Mouse (Mus musculus): ENCODE data around the gene AI837181. TPM values are rescaled to one million over a fixed set of nuclear protein-coding genes. Genes with fewer than 3 reads are reported as not detected.
"Not testable (repeated sequence)": the region's sequence is repeated elsewhere in the genome, so short reads cannot be mapped to it uniquely, and the experiment has no call there.

AI837181 gene
- polyA plus RNA-seq, 1 experiment from 2014 or later = 69.7 TPM

DNA sequence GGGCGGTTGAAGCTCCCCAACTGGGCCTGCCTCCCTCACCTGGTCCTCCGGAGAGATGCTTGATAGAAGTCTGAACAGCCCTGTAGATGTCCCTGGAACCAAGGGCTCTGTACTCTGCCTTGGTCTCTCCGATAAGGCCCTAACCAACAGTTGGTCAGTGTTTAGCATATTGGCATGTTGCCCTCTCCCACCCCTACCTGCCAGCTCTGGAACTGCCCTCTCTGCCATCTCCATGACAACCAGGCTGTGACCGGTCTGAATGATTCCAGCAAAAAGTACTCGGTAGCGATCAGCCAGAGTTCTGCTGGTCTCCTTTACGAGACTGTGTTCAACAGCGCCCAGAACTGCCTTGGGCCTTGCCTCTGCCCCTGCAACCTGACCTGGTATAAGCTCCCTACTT is 22.7 kb upstream of the AI837181 start, which contains the start of gene Tsga10ip:
Tsga10ip (minus strand) TSS at position 234 of the 400 bp plus-strand sequence.
- Histone ChIP-seq H3K36me3 (no peaks in the 10 kb centered on the region), H3K27ac (no peak within 1 kb of the TSS), H3K27me3 (no peaks in the 10 kb centered on the region), H3K9me3 (no peaks in the 10 kb centered on the region), H3K9ac (peak within 1 kb of the TSS; percentile 36; the same call in 1 of the 2 replicates), H3K4me3 (no peak within 1 kb of the TSS), H3K4me1 (replicated peaks) (peaks cover 7% of the 10 kb centered on the region), H3K4me2 (no peak within 1 kb of the TSS)
- ATAC-seq (ENCODE audit: low FRiP score) = no peak
- WGBS = 76% methylated on average over 8 of the region's 8 CpGs

GRCm38 (mm10) chr19:5405924-5406323 is 19.0 kb upstream of the AI837181 start:
- peaks cover 19% of the 10 kb centered on the region for H3K4me1 ChIP-seq (replicated peaks)
- peak overlapping the region; percentile 63 for H3K9ac ChIP-seq
- H3K36me3 ChIP-seq = no peaks in the 10 kb centered on the region
- WGBS = 30% methylated on average over 7 of the region's 7 CpGs
- no peaks in the 10 kb centered on the region for H3K27me3 ChIP-seq
- no peaks in the 10 kb centered on the region for H3K9me3 ChIP-seq
- H3K4me3 ChIP-seq = peak overlapping the region; percentile 35
- no peak for ATAC-seq (ENCODE audit: low FRiP score)
- peak overlapping the region; percentile 59 for H3K4me2 ChIP-seq
- peak overlapping the region; percentile 60; the same call in 1 of the 2 replicates for H3K27ac ChIP-seq

GRCm38 (mm10) chr19:5406531-5407126 is 18.3 kb upstream of the AI837181 start:
- not testable (repeated sequence) for H3K27me3 ChIP-seq, H3K36me3 ChIP-seq, H3K9me3 ChIP-seq
- Histone ChIP-seq H3K4me3 (peak overlapping the region; percentile 61), H3K4me2 (peak overlapping the region; percentile 73), H3K27ac (peak overlapping the region; percentile 89), H3K9ac (peak overlapping the region; percentile 85), H3K4me1 (replicated peaks) (peaks cover 19% of the 10 kb centered on the region)
- WGBS = 12% methylated on average over 24 of the region's 25 CpGs
- peak; percentile 90 for ATAC-seq (ENCODE audit: low FRiP score)

DNA sequence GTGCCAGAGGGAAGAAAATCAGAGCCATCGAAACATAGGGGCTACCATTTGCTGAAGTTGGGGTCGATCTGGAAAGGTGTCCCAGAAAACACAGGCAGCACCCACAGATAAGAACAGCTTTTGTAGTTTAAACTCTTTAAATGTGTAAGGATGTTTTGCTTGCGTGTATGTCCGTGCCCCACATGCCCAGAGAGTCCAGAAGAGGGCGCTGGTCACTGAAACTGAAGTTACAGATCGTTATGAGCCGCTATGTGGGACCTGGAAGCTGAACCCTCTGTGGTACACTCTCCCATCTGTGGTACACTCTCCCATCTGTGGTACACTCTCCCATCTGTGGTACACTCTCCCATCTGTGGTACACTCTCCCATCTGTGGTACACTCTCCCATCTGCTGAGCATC is 17.8 kb upstream of the AI837181 start:
- Histone ChIP-seq H3K4me3 (peak overlapping the region; percentile 61), H3K27me3 (no peaks in the 10 kb centered on the region), H3K4me1 (replicated peaks) (peaks cover 19% of the 10 kb centered on the region), H3K27ac (peak overlapping the region; percentile 89), H3K9me3 (no peaks in the 10 kb centered on the region), H3K9ac (peak overlapping the region; percentile 85), H3K36me3 (no peaks in the 10 kb centered on the region), H3K4me2 (peak overlapping the region; percentile 73)
- peak; percentile 68 for ATAC-seq (ENCODE audit: low FRiP score)
- WGBS = 26% methylated on average over 7 of the region's 7 CpGs

DNA sequence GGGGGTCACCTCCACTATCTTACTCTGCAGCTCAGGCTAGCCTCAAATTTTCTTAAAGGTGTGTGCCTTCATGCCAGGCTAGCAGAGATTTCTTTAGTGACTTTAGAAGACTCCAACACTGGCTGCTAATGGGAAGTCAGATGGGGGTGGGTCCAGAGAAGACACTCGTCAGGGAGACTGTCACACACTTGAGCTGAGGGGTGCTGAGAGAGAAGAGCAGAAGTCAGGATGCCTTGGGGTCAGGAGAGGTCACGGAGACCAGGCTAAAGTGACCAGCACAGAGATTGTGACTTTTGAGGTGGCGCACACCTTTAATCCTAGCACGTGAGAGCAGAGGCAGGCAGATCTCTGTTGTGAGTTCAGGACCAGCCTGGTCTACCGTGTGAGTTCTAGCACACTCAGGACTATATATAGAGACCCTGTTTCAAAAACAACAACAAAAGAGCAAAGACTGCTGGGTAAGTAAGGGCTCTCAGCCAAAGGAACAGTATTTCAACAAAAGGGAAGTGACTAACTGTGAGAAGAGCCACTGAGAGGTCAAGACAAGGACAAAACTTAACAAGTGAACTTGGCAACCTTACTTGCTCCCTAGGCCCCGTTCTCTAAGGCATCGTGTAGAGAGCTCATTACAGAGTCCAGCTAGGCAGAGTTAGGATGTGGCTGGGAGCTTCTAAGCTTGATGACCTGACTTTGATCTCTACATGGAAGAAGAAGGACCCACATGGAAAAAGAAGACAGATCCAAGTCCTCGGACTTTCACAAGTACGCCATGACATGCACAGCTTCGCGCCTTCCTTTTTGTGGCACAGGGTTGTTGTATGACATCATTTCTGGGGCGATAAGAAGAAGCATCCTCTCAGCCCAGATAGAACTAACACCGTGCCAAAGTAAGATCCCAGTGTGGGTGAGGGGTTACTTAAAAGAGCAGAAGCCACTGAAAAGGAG is 16.6 kb upstream of the AI837181 start:
- Histone ChIP-seq H3K36me3 (no peaks in the 10 kb centered on the region), H3K4me2 (peak overlapping the region; percentile 73), H3K27ac (no peak overlapping the region), H3K4me1 (replicated peaks) (peaks cover 19% of the 10 kb centered on the region), H3K27me3 (no peaks in the 10 kb centered on the region), H3K4me3 (no peak overlapping the region), H3K9me3 (no peaks in the 10 kb centered on the region), H3K9ac (peak overlapping the region; percentile 85; the same call in 1 of the 2 replicates)
- ATAC-seq (ENCODE audit: low FRiP score) = no peak
- 89% methylated on average over 13 of the region's 13 CpGs for WGBS

DNA sequence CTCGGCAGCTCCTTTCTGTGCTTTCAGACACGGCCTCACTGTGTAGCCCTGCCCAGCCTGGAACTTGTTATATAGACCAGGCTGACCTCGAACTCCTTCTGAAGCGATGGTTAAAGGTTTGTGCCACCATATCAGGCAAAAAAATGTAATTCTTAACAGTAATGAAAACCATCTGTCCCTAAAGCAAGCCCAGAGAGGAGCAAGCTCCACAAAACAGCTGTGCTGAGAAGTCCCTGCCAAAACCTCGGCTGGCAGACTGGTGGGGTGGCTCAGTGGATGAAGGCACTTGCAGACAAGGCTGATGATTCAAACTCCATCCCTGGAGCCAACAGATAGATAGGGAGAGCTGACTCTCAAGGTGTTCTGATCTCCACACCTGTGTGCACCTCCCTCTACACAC is 15.9 kb upstream of the AI837181 start:
- no peak for ATAC-seq (ENCODE audit: low FRiP score)
- WGBS = 84% methylated on average over 5 of the region's 5 CpGs
- Histone ChIP-seq H3K9ac (no peak overlapping the region), H3K4me3 (no peak overlapping the region), H3K4me1 (replicated peaks) (peaks cover 19% of the 10 kb centered on the region), H3K27ac (no peak overlapping the region), H3K36me3 (no peaks in the 10 kb centered on the region), H3K4me2 (no peak overlapping the region), H3K9me3 (no peaks in the 10 kb centered on the region), H3K27me3 (no peaks in the 10 kb centered on the region)

DNA sequence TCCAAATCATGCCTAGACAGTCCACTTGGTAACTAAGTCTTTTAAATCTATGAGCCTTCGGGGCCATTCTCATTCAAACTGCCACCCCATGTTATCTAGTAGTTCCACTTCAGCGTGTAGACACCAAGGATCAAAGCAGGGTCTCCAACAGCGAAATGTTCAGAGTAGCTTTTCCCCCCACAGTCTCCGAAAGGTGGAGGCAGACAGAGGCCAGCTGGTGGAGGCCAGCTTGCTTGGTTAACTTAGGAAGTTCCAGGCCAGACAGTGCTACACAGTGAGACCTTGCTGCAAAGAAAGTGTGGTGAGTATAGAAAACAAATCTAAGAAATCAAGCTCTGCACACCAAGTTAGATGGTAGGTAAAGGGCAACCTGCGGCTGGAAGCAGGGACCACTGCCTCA is 14.3 kb upstream of the AI837181 start:
- H3K4me1 ChIP-seq (replicated peaks) = peaks cover 18% of the 10 kb centered on the region
- no peak overlapping the region for H3K4me2 ChIP-seq
- H3K9me3 ChIP-seq = no peaks in the 10 kb centered on the region
- no peak overlapping the region for H3K27ac ChIP-seq
- no peaks in the 10 kb centered on the region for H3K27me3 ChIP-seq
- WGBS = 89% methylated on average over 5 of the region's 5 CpGs
- no peak for ATAC-seq (ENCODE audit: low FRiP score)
- H3K9ac ChIP-seq = no peak overlapping the region
- H3K4me3 ChIP-seq = no peak overlapping the region
- H3K36me3 ChIP-seq = no peaks in the 10 kb centered on the region

- H3K27ac ChIP-seq = no peak overlapping the region
- H3K9me3 ChIP-seq = no peaks in the 10 kb centered on the region
- H3K9ac ChIP-seq = no peak overlapping the region
- 72% methylated on average over 5 of the region's 5 CpGs for WGBS
- H3K4me2 ChIP-seq = no peak overlapping the region
- H3K27me3 ChIP-seq = no peaks in the 10 kb centered on the region
- H3K4me3 ChIP-seq = no peak overlapping the region
- no peak for ATAC-seq (ENCODE audit: low FRiP score)
- no peaks in the 10 kb centered on the region for H3K36me3 ChIP-seq
- H3K4me1 ChIP-seq (replicated peaks) = peaks cover 14% of the 10 kb centered on the region
Measured at GRCm38 (mm10) chr19:5411961-5412360, 13.0 kb upstream of the AI837181 start.

GRCm38 (mm10) chr19:5413840-5414239 is 11.1 kb upstream of the AI837181 start:
- Histone ChIP-seq H3K4me3 (no peak overlapping the region), H3K27me3 (no peaks in the 10 kb centered on the region), H3K4me2 (no peak overlapping the region), H3K27ac (no peak overlapping the region), H3K9me3 (no peaks in the 10 kb centered on the region), H3K9ac (no peak overlapping the region), H3K4me1 (replicated peaks) (no peaks in the 10 kb centered on the region), H3K36me3 (peaks cover 11% of the 10 kb centered on the region; the same call in 1 of the 2 replicates)
- no peak for ATAC-seq (ENCODE audit: low FRiP score)
- 72% methylated on average over 4 of the region's 4 CpGs for WGBS

DNA sequence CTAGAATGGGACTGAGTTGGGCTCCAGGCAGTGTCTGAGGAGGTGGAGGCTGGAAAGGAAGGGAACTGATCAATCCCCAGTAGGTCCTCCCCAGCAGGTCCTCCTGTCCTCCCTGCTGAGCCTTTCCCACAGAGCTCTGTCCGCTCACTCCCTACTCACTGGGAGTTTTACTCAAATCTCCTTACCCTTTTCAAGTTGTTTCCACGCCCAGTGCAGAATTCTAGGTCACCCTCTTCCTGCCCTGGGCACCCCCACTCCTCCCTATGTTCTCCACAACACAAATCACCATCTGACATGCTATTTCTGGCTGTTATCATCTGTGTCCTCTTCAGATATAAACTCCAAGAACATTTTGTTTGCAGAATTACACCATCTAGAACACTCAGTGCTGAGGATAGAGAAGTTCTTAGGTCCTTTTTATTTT is 10.4 kb upstream of the AI837181 start:
- H3K27ac ChIP-seq = no peak overlapping the region
- 69% methylated on average over 2 of the region's 2 CpGs for WGBS
- no peaks in the 10 kb centered on the region for H3K9me3 ChIP-seq
- ATAC-seq (ENCODE audit: low FRiP score) = no peak
- H3K4me3 ChIP-seq = no peak overlapping the region
- H3K36me3 ChIP-seq = peaks cover 13% of the 10 kb centered on the region
- H3K9ac ChIP-seq = no peak overlapping the region
- no peaks in the 10 kb centered on the region for H3K4me1 ChIP-seq (replicated peaks)
- no peaks in the 10 kb centered on the region for H3K27me3 ChIP-seq
- no peak overlapping the region for H3K4me2 ChIP-seq

GRCm38 (mm10) chr19:5418750-5419466 is 6.0 kb upstream of the AI837181 start:
- H3K9ac ChIP-seq = no peak overlapping the region
- no peaks in the 10 kb centered on the region for H3K9me3 ChIP-seq
- no peak overlapping the region for H3K27ac ChIP-seq
- no peak overlapping the region for H3K4me2 ChIP-seq
- no peak overlapping the region for H3K4me3 ChIP-seq
- H3K4me1 ChIP-seq (replicated peaks) = peaks cover 29% of the 10 kb centered on the region
- H3K36me3 ChIP-seq = peaks cover 44% of the 10 kb centered on the region
- WGBS = 94% methylated on average over 8 of the region's 8 CpGs
- no peak for ATAC-seq (ENCODE audit: low FRiP score)
- H3K27me3 ChIP-seq = no peaks in the 10 kb centered on the region

DNA sequence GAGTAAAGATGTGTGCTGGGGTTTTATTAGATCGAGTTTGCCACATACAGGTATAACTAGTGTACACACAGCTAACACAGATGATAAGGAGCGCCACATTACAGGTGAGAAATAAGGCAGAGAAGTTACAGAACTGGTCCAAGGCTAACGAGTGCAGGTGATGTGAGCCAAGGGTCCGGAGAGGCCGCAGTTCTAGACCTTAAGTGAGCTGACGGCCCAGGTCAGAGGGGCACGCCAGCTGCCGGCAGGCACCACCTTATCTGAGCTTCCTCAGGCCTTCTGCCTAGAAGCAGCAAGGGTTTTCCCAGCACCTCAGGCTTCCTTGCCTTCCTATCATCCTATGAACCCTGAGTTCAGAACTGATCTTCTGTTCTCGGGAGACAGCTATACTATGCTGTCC is 5.3 kb upstream of the AI837181 start:
- no peak overlapping the region for H3K4me2 ChIP-seq
- H3K9me3 ChIP-seq = no peaks in the 10 kb centered on the region
- no peak for ATAC-seq (ENCODE audit: low FRiP score)
- no peak overlapping the region for H3K4me3 ChIP-seq
- 93% methylated on average over 9 of the region's 9 CpGs for WGBS
- H3K4me1 ChIP-seq (replicated peaks) = peaks cover 32% of the 10 kb centered on the region
- no peaks in the 10 kb centered on the region for H3K27me3 ChIP-seq
- H3K27ac ChIP-seq = no peak overlapping the region
- no peak overlapping the region for H3K9ac ChIP-seq
- H3K36me3 ChIP-seq = peaks cover 44% of the 10 kb centered on the region

All from hindbrain, embryonic 13.5 days (tissue).